Mouse (Mus musculus) left cerebral cortex, postnatal 36 days (tissue): ENCODE data around the gene Ccdc188. TPM values are rescaled to one million over a fixed set of nuclear protein-coding genes. Genes with fewer than 3 reads are reported as not detected.
"Not testable (repeated sequence)": the region's sequence is repeated elsewhere in the genome, so short reads cannot be mapped to it uniquely, and the experiment has no call there.

Experiments
- DNase-seq, 2 experiments: peaks; one replicate each; pipeline ENCODE4 v3.0.0; 2021 to 2022; ENCODE audit warnings: low spot score in 2 of 2, mixed read lengths in 1 of 2
- intact Hi-C: fragments of 180-260 bp; cut with DNase I; formaldehyde crosslinking; loops from one replicate; pipeline ENCODE4 v1.15.1; 2025
- total RNA-seq, 2 experiments: library from RNA; stranded (reverse); gene quantifications; 2 replicates each; pipeline ENCODE4 v1.2.3; 2021

Ccdc188 gene
- total RNA-seq, result under 1 TPM in 1 of 2 experiments, not detected in 1; 0.57 TPM

DNA sequence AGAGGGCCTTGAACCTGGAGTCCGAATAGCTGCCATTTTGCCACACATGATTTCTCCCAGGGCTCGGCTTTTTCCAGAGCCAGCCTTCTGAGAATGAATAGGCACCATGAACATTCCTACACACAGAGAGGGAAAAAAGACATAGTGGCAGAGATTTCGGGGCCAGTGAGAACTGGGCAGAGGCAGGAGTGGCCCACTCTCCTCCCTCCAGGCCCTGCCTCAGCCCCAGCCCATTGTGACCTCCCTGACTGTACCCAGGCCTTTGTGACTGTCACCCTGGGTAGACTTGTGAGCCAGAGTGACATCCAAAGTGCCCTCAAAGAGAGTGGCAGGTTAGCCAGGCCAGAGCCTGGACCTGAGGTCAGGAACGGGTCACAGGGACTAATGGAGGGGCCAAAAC is at the start of gene Ccdc188:
Gene Ccdc188, plus strand, starts transcription at position 301 of the 400 bp plus-strand sequence.
- DNase-seq, result no peak
- intact Hi-C loops, result no loop called here

DNA sequence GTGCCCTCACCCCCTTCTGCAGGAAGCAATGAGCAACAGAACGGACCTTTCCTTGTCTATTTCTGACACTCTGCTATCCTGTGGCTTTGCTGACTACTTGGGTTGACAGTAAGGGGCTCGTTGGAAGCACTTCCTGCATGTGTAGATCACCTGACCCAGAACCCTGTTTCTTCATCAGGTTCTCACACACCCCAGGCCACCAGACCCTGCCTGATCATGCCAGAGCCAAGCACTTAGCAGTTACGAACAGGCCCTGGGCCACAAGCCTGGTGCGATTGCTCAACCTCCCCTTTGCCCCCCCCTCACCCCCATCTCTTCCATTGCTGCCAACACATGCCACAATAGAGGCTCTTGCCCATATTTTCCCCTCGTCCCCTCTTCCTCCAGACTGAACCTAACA is 48.5 kb upstream of the Ccdc188 start:
- no peak for DNase-seq

DNA sequence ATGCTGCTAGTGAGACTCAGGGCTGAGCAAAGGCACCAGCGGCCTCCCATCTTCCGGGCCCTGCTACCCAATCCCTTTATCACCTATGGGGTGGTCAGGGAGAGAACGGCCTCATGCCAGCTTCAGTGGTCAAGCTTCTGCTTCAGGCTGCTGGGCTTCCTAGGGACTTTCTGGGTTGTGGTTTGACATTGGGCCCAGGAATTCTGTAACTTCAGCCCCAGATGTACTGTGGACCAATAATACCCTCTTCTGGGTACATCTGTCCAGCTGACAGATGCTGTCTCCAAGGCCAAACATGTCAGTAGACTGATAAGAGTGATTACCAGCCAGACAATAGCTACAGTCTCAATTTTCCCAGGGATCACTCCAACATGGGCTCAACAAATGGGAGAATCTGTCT is 47.9 kb upstream of the Ccdc188 start:
- DNase-seq, result no peak
- intact Hi-C loops, result no loop called here

More for the DNA sequence above, 48.5 kb upstream of the Ccdc188 start:
- intact Hi-C loops, result no loop called here

DNA sequence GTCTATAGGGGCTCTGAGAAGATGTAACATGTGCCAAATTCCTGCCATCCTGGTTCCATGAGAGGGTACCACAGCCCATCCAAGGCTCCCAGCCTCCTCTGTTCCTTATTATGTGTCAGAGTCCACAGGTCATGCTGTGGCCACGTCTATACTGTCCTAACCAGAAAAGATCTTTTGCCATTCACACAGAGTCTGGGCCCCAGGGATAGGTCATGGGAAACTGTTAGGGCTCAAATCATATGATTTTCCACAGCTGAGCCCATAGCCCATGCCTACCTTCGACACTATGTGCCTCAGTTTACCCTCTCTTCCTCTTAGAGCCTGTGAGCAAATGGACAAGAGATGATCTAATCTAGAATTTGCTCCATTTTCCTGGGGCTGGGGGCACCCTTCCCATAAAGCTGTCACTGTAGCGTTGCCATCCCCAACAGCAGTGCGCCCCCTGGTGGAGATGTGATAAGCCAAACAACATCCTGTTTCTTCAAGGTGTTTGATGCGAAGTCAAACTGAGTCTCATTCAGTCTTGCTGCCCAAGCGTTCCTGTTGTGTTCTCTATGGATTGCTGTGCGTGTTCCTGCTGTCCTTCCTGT is 45.3 kb upstream of the Ccdc188 start:
- DNase-seq, result peak; percentile 83
- intact Hi-C loops, result loop anchor here (2.0 kb wide), 1 partner anchor 36 kb away; no protein-coding TSS in a partner anchor

DNA sequence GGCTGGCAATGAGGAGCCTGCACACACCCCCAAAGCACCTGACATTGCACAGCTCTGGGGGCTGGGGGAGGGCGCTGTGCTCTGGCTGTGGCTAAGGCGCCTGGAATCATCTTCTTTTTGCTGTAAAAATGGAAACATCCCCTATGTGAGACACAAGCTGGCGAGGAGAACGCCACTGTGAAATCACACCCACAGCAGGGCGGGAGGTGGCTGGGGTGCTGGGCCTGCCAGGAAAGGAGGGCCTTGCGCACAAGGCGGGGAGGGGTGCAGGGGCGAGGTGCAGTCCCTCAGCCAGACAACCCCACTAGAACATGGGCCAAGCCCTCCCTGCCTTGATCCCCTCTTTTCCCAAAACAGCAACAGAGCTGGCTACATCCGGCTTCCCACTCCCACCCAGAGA is 44.4 kb upstream of the Ccdc188 start:
- intact Hi-C loops, result loop anchor here (1.0 to 2.0 kb wide), 4 partner anchors 19 to 45 kb away; no protein-coding TSS in a partner anchor
- peak; percentile 83 to 88 for DNase-seq

DNA sequence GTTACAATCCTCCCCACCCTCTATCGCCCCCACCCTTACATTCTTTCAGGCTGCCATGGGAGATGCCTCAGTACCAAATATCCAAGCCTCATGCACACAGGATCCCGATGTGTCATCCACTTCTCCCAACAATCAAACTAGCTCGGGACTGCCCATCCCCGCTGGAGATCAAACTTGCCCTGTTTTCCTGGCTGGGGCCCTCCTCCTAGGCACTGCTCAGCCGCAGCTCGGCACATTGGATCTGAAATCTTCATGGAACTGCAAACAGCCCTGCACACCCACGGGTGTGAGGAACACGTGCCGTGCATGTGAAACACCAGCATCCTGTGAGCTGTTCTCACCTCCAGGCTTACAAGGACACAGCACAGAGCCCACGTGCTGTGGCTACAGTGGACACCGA is 43.9 kb upstream of the Ccdc188 start:
- intact Hi-C loops, result loop anchor here (1.0 to 2.0 kb wide), 4 partner anchors 19 to 45 kb away; no protein-coding TSS in a partner anchor
- peak; percentile 76 to 83 for DNase-seq

DNA sequence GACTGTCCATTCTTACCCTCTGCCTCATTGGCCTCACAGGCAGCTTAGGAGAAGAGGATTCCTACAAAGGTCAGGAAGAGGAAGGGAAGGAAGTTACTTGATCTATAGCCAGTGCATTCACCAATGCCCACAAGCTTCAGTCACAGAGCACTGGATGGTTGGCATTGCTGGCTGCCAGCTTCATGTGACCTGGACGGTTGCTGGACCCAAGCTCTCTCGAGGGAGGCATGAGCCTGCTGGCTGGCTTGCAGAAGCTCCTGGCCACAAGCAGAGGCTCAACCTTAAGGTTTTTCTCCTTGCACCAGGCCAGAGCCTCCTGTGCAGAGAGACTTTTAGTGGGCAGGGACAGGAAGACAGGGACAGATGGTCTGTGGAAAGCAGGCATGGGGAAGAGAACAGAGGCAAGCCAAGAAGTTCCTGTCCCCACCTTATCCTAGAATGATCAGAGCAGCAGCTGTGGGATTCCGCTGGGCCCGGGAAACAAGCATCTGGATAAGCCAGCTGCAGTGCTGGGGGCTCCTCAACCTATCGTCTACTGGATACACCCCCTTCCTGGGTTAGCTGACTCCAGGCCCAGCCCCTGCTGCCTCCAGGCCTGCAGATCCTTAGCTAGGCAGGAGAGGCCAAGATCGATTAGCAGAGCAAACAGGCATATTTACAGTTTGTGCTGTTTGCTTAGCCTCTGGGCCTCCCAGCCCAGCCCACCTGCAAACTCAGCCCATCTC is 41.7 kb upstream of the Ccdc188 start:
- intact Hi-C loops, result no loop called here
- peak in 1 of 2 experiments; percentile 35 for DNase-seq

DNA sequence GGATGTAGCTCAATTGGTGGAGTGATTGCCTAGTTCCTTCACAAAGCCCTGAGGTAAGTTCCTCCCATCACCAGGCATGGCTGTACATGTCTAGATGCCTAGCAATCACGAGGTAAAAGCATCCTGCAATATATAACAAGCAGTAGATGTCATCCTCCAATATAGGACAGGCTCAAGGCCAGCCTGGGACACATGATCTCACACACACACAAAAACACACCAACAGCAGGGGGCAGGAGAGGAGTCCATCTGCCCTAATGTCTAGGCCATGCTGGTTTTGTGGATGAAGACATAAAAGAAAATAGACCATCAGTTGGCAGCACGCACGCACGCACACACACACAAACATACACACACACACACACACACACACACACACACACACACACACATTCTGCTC is 40.9 kb upstream of the Ccdc188 start:
- intact Hi-C loops, result no loop called here
- DNase-seq, result no peak

DNA sequence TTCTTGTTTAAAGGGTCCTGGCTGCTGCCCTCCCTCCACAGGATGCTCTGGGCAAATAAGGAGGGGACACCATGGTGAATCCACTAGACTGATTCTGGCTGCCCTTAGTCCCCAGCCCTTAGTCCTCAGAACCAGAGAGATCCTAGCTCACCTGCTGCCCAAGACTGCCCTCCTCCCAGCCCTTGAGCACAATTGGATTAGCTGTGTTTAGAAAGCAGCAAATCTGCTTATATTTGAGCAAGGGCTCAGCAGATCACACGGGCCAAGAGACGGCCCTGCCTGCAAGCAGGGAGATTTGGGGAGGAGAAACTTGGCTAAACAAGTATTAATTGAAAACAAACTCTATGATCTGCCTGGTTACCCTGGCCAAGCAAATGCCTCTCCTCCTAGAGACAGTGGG is 38.1 kb upstream of the Ccdc188 start:
- no peak for DNase-seq
- intact Hi-C loops, result no loop called here

DNA sequence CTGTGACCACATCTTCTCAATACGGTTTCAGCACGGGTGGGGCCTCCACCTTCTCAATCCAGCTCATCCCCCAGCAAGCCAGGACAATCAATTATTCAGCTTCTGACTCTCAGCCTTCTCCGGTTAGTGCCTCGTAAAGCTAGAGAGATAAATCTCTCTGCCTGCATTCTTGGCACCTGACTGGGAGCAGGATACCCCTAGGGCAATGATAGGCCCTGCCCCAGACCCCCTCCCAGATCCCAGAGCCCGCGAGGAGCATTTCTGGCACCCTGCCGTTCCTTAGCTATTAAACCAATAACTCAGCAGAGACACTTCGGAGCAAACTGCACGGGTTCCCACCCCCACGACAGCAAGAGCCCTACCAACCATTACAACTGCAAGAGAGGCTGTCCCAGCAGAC is 36.3 kb upstream of the Ccdc188 start:
- DNase-seq, result no peak
- intact Hi-C loops, result no loop called here

DNA sequence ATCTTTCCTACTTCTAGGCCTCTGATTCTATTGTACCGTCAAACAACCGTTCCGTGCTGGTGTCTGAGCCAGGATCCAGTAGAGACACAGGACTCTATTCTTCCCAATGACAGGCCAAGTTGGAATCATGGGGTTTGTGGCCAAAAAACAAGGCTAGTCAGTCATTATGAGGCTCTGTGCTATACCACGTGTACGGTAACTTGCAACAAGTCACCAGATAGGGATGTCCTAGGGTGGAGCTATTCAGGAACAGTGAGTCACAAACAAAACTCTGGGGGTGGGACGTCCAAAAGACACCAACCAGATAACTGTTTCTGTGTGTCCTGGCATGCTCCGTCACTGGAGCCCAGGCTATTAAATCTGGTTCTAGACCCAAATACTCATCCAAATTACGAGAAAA is 34.9 kb upstream of the Ccdc188 start:
- DNase-seq, result no peak
- intact Hi-C loops, result no loop called here

DNA sequence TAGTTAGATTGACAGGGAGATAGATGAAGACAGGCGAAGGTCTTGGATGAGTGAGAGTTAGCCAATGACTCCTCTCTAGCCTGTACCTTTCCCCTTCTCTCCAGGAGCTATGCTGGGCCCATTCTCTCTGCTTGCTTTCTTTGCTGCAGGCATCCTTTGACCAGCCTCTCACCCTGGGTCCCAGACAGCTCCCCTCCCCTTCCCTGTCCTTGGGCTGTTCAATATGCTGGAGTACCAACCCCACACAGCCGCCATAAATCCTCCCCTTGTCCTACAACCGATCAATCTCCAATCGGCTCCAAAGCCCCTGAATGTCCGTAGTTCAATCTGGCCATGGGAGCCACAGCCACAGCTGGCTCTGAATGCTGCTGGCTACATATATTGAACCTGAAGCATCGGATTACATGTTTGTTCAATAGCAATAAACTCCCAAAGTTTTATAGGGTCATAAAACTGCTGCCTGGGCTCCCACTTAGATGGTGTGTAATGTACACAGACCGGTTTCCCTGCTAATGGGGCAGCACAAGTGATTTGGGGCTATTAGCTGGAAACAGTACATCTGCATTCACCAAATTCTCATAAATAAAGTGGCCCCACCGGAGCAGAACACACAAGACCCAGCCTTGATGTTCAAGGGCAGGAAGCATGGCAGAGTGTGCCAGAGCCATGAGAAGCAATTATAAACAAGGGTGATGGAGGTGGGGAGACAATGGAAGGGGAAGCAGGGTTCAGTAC is 31.8 kb upstream of the Ccdc188 start:
- intact Hi-C loops, result no loop called here
- no peak for DNase-seq

DNA sequence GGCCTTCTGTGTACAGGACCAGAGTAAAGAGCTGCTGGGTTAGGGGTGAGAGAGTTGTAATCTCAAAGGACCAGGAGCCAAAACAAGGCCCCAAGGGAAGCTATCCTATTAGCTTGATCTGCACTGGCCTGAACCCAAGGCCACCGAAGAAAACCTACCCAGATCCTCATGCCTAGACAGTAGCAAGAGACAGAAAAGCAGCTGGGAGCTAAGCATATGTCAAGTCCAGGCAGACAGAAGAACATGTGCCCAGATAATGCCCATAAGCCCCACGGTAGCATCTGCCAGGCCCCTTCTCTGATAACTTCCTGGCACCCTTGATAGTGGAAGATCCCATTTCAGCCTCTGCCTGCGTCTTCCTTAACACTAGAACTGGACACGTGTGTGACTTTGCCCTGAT is 30.9 kb upstream of the Ccdc188 start:
- no peak for DNase-seq
- intact Hi-C loops, result no loop called here

DNA sequence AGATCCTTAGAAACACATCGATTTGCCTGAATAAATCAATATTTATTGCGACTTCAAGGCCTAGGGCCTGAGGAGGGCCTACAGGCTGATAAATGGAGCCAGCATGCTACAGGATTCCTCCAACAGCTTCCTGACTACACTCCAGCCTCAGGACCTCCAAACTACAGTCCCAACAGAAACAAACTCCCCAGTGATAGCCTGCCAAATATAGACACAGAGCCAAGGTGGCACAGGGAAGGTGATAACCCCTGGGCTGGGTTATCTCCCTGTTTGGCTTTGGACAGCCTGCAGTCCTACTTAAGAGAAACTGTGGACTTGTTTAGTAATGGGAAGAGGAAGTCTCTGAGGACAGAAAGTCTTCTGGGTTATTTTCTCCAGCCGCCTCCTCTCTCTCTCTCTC is 30.5 kb upstream of the Ccdc188 start:
- intact Hi-C loops, result no loop called here
- no peak for DNase-seq

DNA sequence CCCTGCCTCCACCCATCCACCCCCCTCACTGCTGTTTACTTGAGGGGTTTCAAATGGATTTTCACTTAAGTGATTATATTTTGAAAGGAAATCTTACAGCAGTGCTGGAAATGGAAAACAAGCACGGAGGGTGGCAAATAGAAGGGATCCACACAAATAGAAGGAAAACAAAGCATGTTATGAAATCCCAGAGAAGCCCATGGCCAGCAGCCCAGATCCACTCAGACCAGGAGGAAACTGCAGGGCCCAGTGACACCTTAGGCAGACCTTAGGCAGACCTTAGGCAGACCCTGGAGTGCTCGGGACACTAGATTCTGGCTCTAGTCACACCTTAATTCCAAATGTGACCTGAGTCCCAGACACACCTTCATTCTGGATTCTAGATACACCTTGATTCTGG is 26.7 kb upstream of the Ccdc188 start:
- no peak for DNase-seq
- intact Hi-C loops, result no loop called here

DNA sequence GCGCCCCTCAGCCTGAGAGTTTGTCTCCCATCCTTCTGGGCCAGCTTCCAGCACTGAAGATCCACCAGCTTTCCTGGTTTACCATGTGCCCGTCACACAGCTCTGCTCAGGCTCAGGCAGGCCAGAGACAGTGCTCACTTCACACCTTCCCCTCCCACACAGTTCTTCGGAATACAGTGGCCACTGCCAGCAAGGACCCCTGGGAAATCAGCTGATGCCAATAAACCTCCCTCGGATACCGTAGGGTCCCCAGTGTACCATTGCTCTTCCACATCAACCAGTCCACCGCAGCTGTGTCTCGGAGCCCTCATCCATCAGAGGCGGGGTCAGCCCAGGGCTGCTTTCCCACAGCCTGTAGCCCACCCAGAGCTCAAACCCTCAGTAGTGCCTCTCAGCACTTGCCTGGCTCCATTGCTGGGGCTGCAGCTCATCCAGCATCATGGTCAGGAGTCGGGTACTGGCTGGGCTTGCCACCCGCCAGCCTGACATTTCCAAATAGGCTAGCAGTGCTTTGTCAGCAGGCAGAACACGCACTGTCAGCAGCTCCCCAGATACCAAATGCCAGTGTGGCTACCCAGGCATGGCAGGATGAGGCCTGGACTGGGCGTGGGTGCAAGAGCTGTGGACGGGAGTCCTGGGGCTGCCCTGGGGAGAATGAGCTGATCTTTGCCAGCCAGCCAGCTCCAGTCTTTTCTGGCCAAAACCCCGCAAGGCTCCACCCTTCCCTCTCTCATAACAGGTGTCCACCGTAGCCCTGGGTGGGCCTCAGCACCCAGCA is 23.3 kb upstream of the Ccdc188 start:
- intact Hi-C loops, result loop anchor here (2.0 kb wide), 1 partner anchor 42 kb away; no protein-coding TSS in a partner anchor

DNA sequence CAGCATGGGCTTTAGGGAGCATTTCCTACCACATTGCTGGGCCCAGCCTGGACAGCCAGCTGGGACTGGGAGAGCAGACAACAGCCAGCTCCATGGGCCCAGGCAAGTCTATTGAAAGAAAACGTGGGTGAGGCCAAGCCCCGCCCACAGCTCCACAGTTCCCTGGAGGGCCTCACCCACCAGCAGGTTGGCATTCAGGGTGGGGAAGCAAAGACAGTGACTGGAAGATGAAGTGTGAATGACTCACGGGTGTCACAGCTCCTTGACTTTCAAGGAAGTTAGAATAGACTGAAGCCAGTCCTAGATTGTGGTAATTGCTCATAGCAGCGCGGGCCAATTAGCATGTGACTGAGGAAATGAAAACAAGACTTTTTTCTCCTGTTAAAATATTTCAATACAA is 22.6 kb upstream of the Ccdc188 start:
- DNase-seq, result peak; percentile 81 to 86
- intact Hi-C loops, result loop anchor here (1.0 to 2.0 kb wide), 2 partner anchors 22 to 42 kb away; no protein-coding TSS in a partner anchor

More for the DNA sequence above, 23.3 kb upstream of the Ccdc188 start:
- peak in 1 of 2 experiments; percentile 56 for DNase-seq

DNA sequence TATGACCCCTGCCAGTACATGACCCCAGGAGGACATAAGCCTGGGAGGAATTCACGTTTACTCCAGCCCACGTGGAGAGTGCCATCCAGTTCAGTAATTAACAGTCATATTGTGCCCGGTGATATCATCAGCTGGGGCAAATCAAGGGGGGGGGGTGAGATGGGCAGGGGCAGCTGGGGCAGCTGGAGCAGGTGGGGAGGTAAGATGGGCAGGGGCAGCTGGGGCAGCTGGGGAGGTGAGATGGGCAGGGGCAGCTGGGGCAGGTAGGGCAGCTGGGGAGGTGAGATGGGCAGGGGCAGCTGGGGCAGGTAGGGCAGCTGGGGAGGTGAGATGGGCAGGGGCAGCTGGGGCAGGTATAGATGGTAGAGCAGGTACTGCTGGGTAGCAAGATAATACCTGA is 22.1 kb upstream of the Ccdc188 start:
- intact Hi-C loops, result loop anchor here (1.0 to 2.0 kb wide), 2 partner anchors 22 to 43 kb away; no protein-coding TSS in a partner anchor

DNA sequence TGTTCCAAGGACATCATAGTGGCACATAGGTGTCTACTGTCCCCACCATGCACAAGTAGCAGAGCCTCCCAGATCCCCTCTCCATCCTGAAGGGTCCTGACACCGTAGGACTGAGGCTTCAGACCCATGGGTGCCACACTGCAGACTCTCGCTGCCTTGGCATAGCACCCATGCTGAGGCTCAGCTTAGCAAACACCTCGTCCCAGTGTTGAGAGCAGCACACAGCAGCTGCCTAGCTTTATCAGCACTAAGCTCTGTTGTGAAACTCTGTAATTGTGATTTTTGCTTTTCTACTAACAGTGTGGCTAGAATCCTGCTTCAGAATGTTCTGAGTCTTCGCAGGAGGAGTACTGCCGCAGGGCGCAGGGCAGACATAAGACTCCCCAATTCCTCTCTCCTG is 19.8 kb upstream of the Ccdc188 start:
- intact Hi-C loops, result no loop called here
- no peak for DNase-seq

More for the DNA sequence above, 22.1 kb upstream of the Ccdc188 start:
- DNase-seq, result not testable (repeated sequence)
